Mouse (Mus musculus) 3T3-L1 (cell line): ENCODE results near the gene Scel.

Experiments used
- DNase-seq: peaks from one replicate; pipeline ENCODE4 v3.0.0-alpha.2; 2015; ENCODE audit warnings: low read depth, low spot score

The Scel gene

GRCm38 (mm10) chr14:103651106-103651505 is 138.0 kb downstream of the Scel start:
- DNase-seq, result no peak

GRCm38 (mm10) chr14:103651562-103651961 is 138.4 kb downstream of the Scel start:
- DNase-seq, result no peak

GRCm38 (mm10) chr14:103652524-103652923 is 139.4 kb downstream of the Scel start:
- no peak for DNase-seq

- no peak for DNase-seq
These were observed 140.7 kb downstream of the Scel start for GRCm38 (mm10) chr14:103653800-103654199.

- DNase-seq, result no peak
These were observed 142.3 kb downstream of the Scel start for GRCm38 (mm10) chr14:103655448-103655847.

- DNase-seq, result no peak
These were observed 144.7 kb downstream of the Scel start for GRCm38 (mm10) chr14:103657876-103658275.
